Mouse (Mus musculus): ENCODE results near the gene Krt26. TPM values are rescaled to one million over a fixed set of nuclear protein-coding genes. Genes with fewer than 3 reads are reported as not detected.

The Krt26 gene
- polyA plus RNA-seq, 1 experiment from 2014 or later: not detected

DNA sequence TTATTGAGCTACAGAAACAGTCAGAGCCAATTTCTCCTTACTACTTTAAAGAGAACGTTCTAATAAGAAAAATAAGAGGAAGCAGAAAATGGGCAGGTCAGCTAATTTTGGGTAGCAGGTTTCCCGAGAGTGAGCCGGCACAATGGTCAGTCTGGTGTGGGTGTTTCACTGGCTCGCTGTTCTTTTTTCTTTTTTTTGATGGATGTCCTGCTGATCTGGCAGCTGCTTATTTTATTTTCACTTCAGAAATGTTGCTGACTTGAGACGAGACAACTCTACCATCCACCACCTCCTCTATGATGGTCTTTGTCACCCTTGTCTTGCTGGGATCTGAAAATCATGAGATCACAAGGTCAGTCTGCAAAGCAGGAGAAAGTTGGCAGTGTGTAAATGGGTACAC lies 57.8 kb downstream of the Krt26 start:
- ATAC-seq (replicated peaks; ENCODE audit: low FRiP score) (no peak), DNase-seq (ENCODE audit: low spot score) (no peak)
- Histone ChIP-seq H3K27me3 (ENCODE audit: control insufficient read depth, insufficient read depth, low read length) (no peaks in the 10 kb centered on the region), H3K9me3 (ENCODE audit: control insufficient read depth, low read length) (no peaks in the 10 kb centered on the region), H3K36me3 (ENCODE audit: control insufficient read depth, insufficient read depth, low read length) (no peaks in the 10 kb centered on the region), H3K4me2 (ENCODE audit: low read depth, low read length, severe bottlenecking) (no peak overlapping the region), H3K4me1 (replicated peaks; ENCODE audit: control insufficient read depth, insufficient read depth, low read length) (no peaks in the 10 kb centered on the region), H3K9ac (ENCODE audit: low read length) (no peak overlapping the region), H3K27ac (ENCODE audit: low read depth, low read length) (no peak overlapping the region), H3K4me3 (ENCODE audit: low read depth, low read length) (no peak overlapping the region)
- WGBS: 82% methylated on average over 5 of the region's 5 CpGs

Other genes with a start within 250 kb of the Krt26 start
- 0.27 and 0.65 TPM in 2 replicates for gene Tns4, start 248.7 kb downstream of the Krt26 start, polyA plus RNA-seq (2014; fragmentation: Nextera tagmentation; extraction: Ambion mirVana)
- 0.31 TPM in 1 of 2 replicates, not detected in the other for gene Ccr7, start 182.9 kb downstream of the Krt26 start, polyA plus RNA-seq (2014; fragmentation: Nextera tagmentation; extraction: Ambion mirVana)
- 203 and 209 TPM in 2 replicates for gene Smarce1, start 106.9 kb downstream of the Krt26 start, polyA plus RNA-seq (2014; fragmentation: Nextera tagmentation; extraction: Ambion mirVana)
- 0.29 and 0.59 TPM in 2 replicates for gene Krt222, start 93.9 kb downstream of the Krt26 start, polyA plus RNA-seq (2014; fragmentation: Nextera tagmentation; extraction: Ambion mirVana)
- gene Krt24, start 52.7 kb downstream of the Krt26 start, polyA plus RNA-seq (2014; fragmentation: Nextera tagmentation; extraction: Ambion mirVana): not detected in 2 replicates
- gene Krt25, start 15.0 kb downstream of the Krt26 start, polyA plus RNA-seq (2014; fragmentation: Nextera tagmentation; extraction: Ambion mirVana): not detected in 2 replicates
- not detected in 2 replicates for gene Krt27, start 13.1 kb upstream of the Krt26 start, polyA plus RNA-seq (2014; fragmentation: Nextera tagmentation; extraction: Ambion mirVana)
- gene Krt28, start 36.9 kb upstream of the Krt26 start, polyA plus RNA-seq (2014; fragmentation: Nextera tagmentation; extraction: Ambion mirVana): 0.32 and 0.45 TPM in 2 replicates
- gene Krt10, start 51.4 kb upstream of the Krt26 start, polyA plus RNA-seq (2014; fragmentation: Nextera tagmentation; extraction: Ambion mirVana): 26.8 and 28.3 TPM in 2 replicates
- gene Krt12, start 84.3 kb upstream of the Krt26 start, polyA plus RNA-seq (2014; fragmentation: Nextera tagmentation; extraction: Ambion mirVana): 0.09 TPM in 1 of 2 replicates, not detected in the other
- gene Krt20, start 100.2 kb upstream of the Krt26 start, polyA plus RNA-seq (2014; fragmentation: Nextera tagmentation; extraction: Ambion mirVana): 0.51 and 0.59 TPM in 2 replicates
- not detected in 2 replicates for gene Krt23, start 155.2 kb upstream of the Krt26 start, polyA plus RNA-seq (2014; fragmentation: Nextera tagmentation; extraction: Ambion mirVana)
- gene Krt39, start 183.4 kb upstream of the Krt26 start, polyA plus RNA-seq (2014; fragmentation: Nextera tagmentation; extraction: Ambion mirVana): not detected in 2 replicates
- gene Krt40, start 205.2 kb upstream of the Krt26 start, polyA plus RNA-seq (2014; fragmentation: Nextera tagmentation; extraction: Ambion mirVana): not detected in 2 replicates
- gene Krtap3-3, start 212.9 kb upstream of the Krt26 start, polyA plus RNA-seq (2014; fragmentation: Nextera tagmentation; extraction: Ambion mirVana): not detected in 2 replicates
- not detected in 2 replicates for gene Krtap3-2, start 218.9 kb upstream of the Krt26 start, polyA plus RNA-seq (2014; fragmentation: Nextera tagmentation; extraction: Ambion mirVana)
- gene Gm11939, start 221.5 kb upstream of the Krt26 start, polyA plus RNA-seq (2014; fragmentation: Nextera tagmentation; extraction: Ambion mirVana): not detected in 2 replicates
- gene Krtap3-1, start 228.7 kb upstream of the Krt26 start, polyA plus RNA-seq (2014; fragmentation: Nextera tagmentation; extraction: Ambion mirVana): not detected in 2 replicates
- gene Krtap1-5, start 243.1 kb upstream of the Krt26 start, polyA plus RNA-seq (2014; fragmentation: Nextera tagmentation; extraction: Ambion mirVana): not detected in 2 replicates
- not detected in 2 replicates for gene Krtap1-4, start 245.7 kb upstream of the Krt26 start, polyA plus RNA-seq (2014; fragmentation: Nextera tagmentation; extraction: Ambion mirVana)

All from forebrain, embryonic 11.5 days (tissue).